Mouse (Mus musculus): ENCODE measurements around the gene Polm. TPM values are rescaled to one million over a fixed set of nuclear protein-coding genes. Genes with fewer than 3 reads are reported as not detected.

The Polm gene
- total and polyA plus RNA-seq, 3 experiments, result 5.4 to 18.3 TPM; not detected in 1

GRCm38 (mm10) chr11:5882518-5882917 is 44.7 kb upstream of the Polm start:
- H3K27me3 ChIP-seq (ENCODE audit: control insufficient read depth in 1 of 2, insufficient read depth in 2 of 2, low read length in 2 of 2), result no peaks in the 10 kb centered on the region
- H3K4me1 ChIP-seq (ENCODE audit: control insufficient read depth in 1 of 2, insufficient read depth in 2 of 2, low read length in 2 of 2), result peaks cover 3 to 7% of the 10 kb centered on the region in 2 experiments; a peak in 3 of 4 replicates

DNA sequence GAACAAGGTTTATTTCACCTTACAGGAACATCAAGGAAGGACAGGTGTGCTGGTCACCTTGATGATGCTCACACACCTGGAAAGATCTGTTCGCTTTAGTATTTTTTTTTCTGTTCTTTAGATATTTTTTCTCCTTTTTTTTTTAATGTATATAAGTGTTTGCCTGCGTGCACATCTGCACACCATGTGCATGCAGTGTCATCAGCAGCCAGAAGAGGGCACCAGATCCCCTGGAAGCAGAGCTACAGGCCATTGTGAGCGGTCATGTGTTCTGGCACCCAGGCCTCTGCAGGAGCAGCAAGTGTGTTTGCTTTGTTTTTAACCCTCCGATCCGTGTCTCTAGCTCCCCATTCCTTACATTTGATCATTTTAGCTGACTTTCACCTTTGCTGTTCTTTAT is 42.1 kb upstream of the Polm start:
- no peaks in the 10 kb centered on the region for H3K27me3 ChIP-seq (ENCODE audit: control insufficient read depth in 1 of 2, insufficient read depth in 2 of 2, low read length in 2 of 2)
- peaks cover 0 to 8% of the 10 kb centered on the region in 2 experiments; a peak in 2 of 4 replicates for H3K36me3 ChIP-seq (ENCODE audit: control insufficient read depth in 1 of 2, insufficient read depth in 2 of 2, low read length in 2 of 2)
- H3K4me3 ChIP-seq (ENCODE audit: control insufficient read depth in 1 of 2, insufficient read depth in 1 of 2, low read depth in 2 of 2, low read length in 2 of 2), result no peak overlapping the region
- H3K79me2 ChIP-seq (ENCODE audit: control insufficient read depth, insufficient read depth, low read length, poor library complexity), result peaks cover 11% of the 10 kb centered on the region
- no peak overlapping the region for H3K9ac ChIP-seq (ENCODE audit: control insufficient read depth, low read depth, low read length, poor library complexity, severe bottlenecking)
- no peaks in the 10 kb centered on the region for H3K9me3 ChIP-seq (replicated peaks; ENCODE audit: insufficient read depth, low read length)
- DNase-seq (ENCODE audit: low read depth, low spot score), result peak; percentile 91
- H3K4me1 ChIP-seq (ENCODE audit: control insufficient read depth in 1 of 2, insufficient read depth in 2 of 2, low read length in 2 of 2), result peaks cover 3 to 11% of the 10 kb centered on the region in 2 experiments; a peak in 3 of 4 replicates
- no peak overlapping the region for H3K27ac ChIP-seq (ENCODE audit: control insufficient read depth, low read depth, low read length)
- TF ChIP-seq MEF2A (IDR thresholded peaks at IDR 0.05; ENCODE audit: extremely low read depth, insufficient replicate concordance, low read depth, low read length, poor library complexity, severe bottlenecking), result no peak
- TF ChIP-seq MYC (IDR thresholded peaks at IDR 0.05; ENCODE audit: low read depth, low read length), result peak; percentile 93
- TF ChIP-seq TCF12 (IDR thresholded peaks at IDR 0.05; ENCODE audit: low read depth, low read length), result no peak
- TF ChIP-seq JUND (IDR thresholded peaks at IDR 0.05; ENCODE audit: low read depth, low read length), result no peak
- TF ChIP-seq RAD21 (IDR thresholded peaks at IDR 0.05; ENCODE audit: low read depth, low read length), result peak; percentile 48
- no peak for TF ChIP-seq KAT2A (conservative IDR thresholded peaks at IDR 0.05; ENCODE audit: low read depth, low read length)
- TF ChIP-seq HCFC1 (IDR thresholded peaks at IDR 0.05; ENCODE audit: low read depth, low read length), result no peak
- TF ChIP-seq ZKSCAN1 (IDR thresholded peaks at IDR 0.05; ENCODE audit: low read depth, low read length), result no peak
- no peak for TF ChIP-seq E2F4 (IDR thresholded peaks at IDR 0.05; ENCODE audit: borderline replicate concordance, low read depth, low read length)
- peak; percentile 83 to 91 (median 84) for TF ChIP-seq CTCF (IDR thresholded peaks at IDR 0.05 in 2 of 3, conservative IDR thresholded peaks at IDR 0.05 in 1 of 3; ENCODE audit: control insufficient read depth in 1 of 3, insufficient read depth in 1 of 3, low read depth in 2 of 3, low read length in 3 of 3, poor library complexity in 1 of 3, severe bottlenecking in 1 of 3)
- no peak for TF ChIP-seq POLR2A (IDR thresholded peaks at IDR 0.05; ENCODE audit: control insufficient read depth in 1 of 2, insufficient read depth in 1 of 2, low read depth in 1 of 2, low read length in 2 of 2, poor library complexity in 1 of 2)
- TF ChIP-seq NRF1 (IDR thresholded peaks at IDR 0.05; ENCODE audit: insufficient read depth, low read depth, low read length, poor library complexity, severe bottlenecking), result no peak
- TF ChIP-seq POLR2AphosphoS2 (IDR thresholded peaks at IDR 0.05; ENCODE audit: low read length), result no peak
- no peak for TF ChIP-seq POLR2AphosphoS5 (IDR thresholded peaks at IDR 0.05; ENCODE audit: borderline replicate concordance, low read depth, low read length)
- TF ChIP-seq MYB (IDR thresholded peaks at IDR 0.05; ENCODE audit: low read depth, low read length), result no peak
- no peak for TF ChIP-seq NELFE (IDR thresholded peaks at IDR 0.05; ENCODE audit: low read depth, low read length)
- TF ChIP-seq RCOR1 (IDR thresholded peaks at IDR 0.05; ENCODE audit: low read depth, low read length), result no peak
- TF ChIP-seq BHLHE40 (IDR thresholded peaks at IDR 0.05; ENCODE audit: borderline replicate concordance, low read depth, low read length), result no peak
- no peak for TF ChIP-seq ZC3H11A (IDR thresholded peaks at IDR 0.05; ENCODE audit: low read depth, low read length)
- no peak for TF ChIP-seq CHD1 (IDR thresholded peaks at IDR 0.05; ENCODE audit: low read depth, low read length)
- TF ChIP-seq MAX (IDR thresholded peaks at IDR 0.05; ENCODE audit: low read length), result peak; percentile 60; the same call in 1 of the 2 replicates
- no peak for TF ChIP-seq EP300 (IDR thresholded peaks at IDR 0.05; ENCODE audit: low read depth in 1 of 2, low read length in 2 of 2)
- no peak for TF ChIP-seq UBTF (IDR thresholded peaks at IDR 0.05; ENCODE audit: borderline replicate concordance, insufficient read depth, low read depth, low read length)
- TF ChIP-seq ELF1 (IDR thresholded peaks at IDR 0.05; ENCODE audit: low read depth, low read length), result no peak
- TF ChIP-seq MAFK (IDR thresholded peaks at IDR 0.05; ENCODE audit: borderline replicate concordance, low read depth, low read length), result no peak
- no peak for TF ChIP-seq TAL1 (IDR thresholded peaks at IDR 0.05; ENCODE audit: low read length)
- TF ChIP-seq CHD2 (IDR thresholded peaks at IDR 0.05; ENCODE audit: low read length), result no peak
- TF ChIP-seq GATA1 (IDR thresholded peaks at IDR 0.05; ENCODE audit: low read depth, low read length), result no peak
- TF ChIP-seq ZMIZ1 (IDR thresholded peaks at IDR 0.05; ENCODE audit: low read depth, low read length), result no peak
- peak; percentile 60 for TF ChIP-seq SMC3 (IDR thresholded peaks at IDR 0.05; ENCODE audit: low read depth, low read length)
- no peak for TF ChIP-seq GABPA (IDR thresholded peaks at IDR 0.05; ENCODE audit: low read depth, low read length)
- TF ChIP-seq SIN3A (IDR thresholded peaks at IDR 0.05; ENCODE audit: low read length), result no peak

More at GRCm38 (mm10) chr11:5882518-5882917, 44.7 kb upstream of the Polm start:
- Histone ChIP-seq H3K4me3 (ENCODE audit: control insufficient read depth in 1 of 2, insufficient read depth in 1 of 2, low read depth in 2 of 2, low read length in 2 of 2) (no peak overlapping the region), H3K36me3 (ENCODE audit: control insufficient read depth in 1 of 2, insufficient read depth in 2 of 2, low read length in 2 of 2) (peaks cover 0 to 5% of the 10 kb centered on the region in 2 experiments; a peak in 2 of 4 replicates), H3K79me2 (ENCODE audit: control insufficient read depth, insufficient read depth, low read length, poor library complexity) (peaks cover 4% of the 10 kb centered on the region), H3K9me3 (replicated peaks; ENCODE audit: insufficient read depth, low read length) (no peaks in the 10 kb centered on the region), H3K9ac (ENCODE audit: control insufficient read depth, low read depth, low read length, poor library complexity, severe bottlenecking) (no peak overlapping the region), H3K27ac (ENCODE audit: control insufficient read depth, low read depth, low read length) (no peak overlapping the region)
- no peak for TF ChIP-seq MXI1 (IDR thresholded peaks at IDR 0.05; ENCODE audit: low read depth, low read length)
- TF ChIP-seq POLR2A (IDR thresholded peaks at IDR 0.05; ENCODE audit: control insufficient read depth in 1 of 2, insufficient read depth in 1 of 2, low read depth in 1 of 2, low read length in 2 of 2, poor library complexity in 1 of 2), result no peak
- no peak for DNase-seq (ENCODE audit: low read depth, low spot score)

Data from MEL (cell line).